Mouse (Mus musculus) forebrain, embryonic 12.5 days (tissue): ENCODE data around the gene Rdh7. TPM values are rescaled to one million over a fixed set of nuclear protein-coding genes. Genes with fewer than 3 reads are reported as not detected.
"Not testable (repeated sequence)": the region's sequence is repeated elsewhere in the genome, so short reads cannot be mapped to it uniquely, and the experiment has no call there.

Source experiments
- ATAC-seq: fragments of 200-750 bp; cut with Nextera tagmentation; 2 replicates; pipeline ENCODE4 v1.8.0; 2017; ENCODE audit warnings: moderate TSS enrichment; ENCODE audit not compliant: low FRiP score
- H3K27ac ChIP-seq: fragments of 300-500 bp; sonication (generic); 2 replicates; pipeline ENCODE4 v1.5.1; 2016; ENCODE audit warnings: mild to moderate bottlenecking
- H3K27me3 ChIP-seq: fragments of 300-500 bp; sonication (generic); 2 replicates; pipeline ENCODE4 v1.6.1; 2016; ENCODE audit warnings: mild to moderate bottlenecking
- H3K36me3 ChIP-seq: fragments of 300-500 bp; sonication (generic); replicated peaks from 2 replicates; pipeline ENCODE4 v1.6.1; 2016; ENCODE audit warnings: mild to moderate bottlenecking
- H3K4me1 ChIP-seq: fragments of 300-500 bp; sonication (generic); 2 replicates; pipeline ENCODE4 v1.6.1; 2016
- H3K4me2 ChIP-seq: fragments of 300-500 bp; sonication (generic); 2 replicates; pipeline ENCODE4 v1.6.1; 2016; ENCODE audit warnings: mild to moderate bottlenecking, moderate library complexity
- H3K4me3 ChIP-seq: fragments of 300-500 bp; sonication (generic); replicated peaks from 2 replicates; pipeline ENCODE4 v1.5.1; 2016; ENCODE audit warnings: mild to moderate bottlenecking
- H3K9ac ChIP-seq: fragments of 300-500 bp; sonication (generic); 2 replicates; pipeline ENCODE4 v1.6.1; 2016; ENCODE audit warnings: mild to moderate bottlenecking
- H3K9me3 ChIP-seq: fragments of 300-500 bp; sonication (generic); 2 replicates; pipeline ENCODE4 v1.6.1; 2016
- WGBS: fragments of 180-500 bp; shearing (Covaris S2); methylation state at CpG from one replicate; pipeline ENCODE4 v1.1.7; 2016; 5-methylcytosine and 5-hydroxymethylcytosine counted together
- polyA plus RNA-seq: library from polyadenylated mRNA; unstranded; fragments of >200 nt; fragmentation: Nextera tagmentation; extraction: Ambion mirVana; gene quantifications from 2 replicates; pipeline ENCODE4 v1.2.1, GENCODE M21; 2016

Gene Rdh7
- polyA plus RNA-seq, 1 experiment from 2014 or later: not detected

DNA sequence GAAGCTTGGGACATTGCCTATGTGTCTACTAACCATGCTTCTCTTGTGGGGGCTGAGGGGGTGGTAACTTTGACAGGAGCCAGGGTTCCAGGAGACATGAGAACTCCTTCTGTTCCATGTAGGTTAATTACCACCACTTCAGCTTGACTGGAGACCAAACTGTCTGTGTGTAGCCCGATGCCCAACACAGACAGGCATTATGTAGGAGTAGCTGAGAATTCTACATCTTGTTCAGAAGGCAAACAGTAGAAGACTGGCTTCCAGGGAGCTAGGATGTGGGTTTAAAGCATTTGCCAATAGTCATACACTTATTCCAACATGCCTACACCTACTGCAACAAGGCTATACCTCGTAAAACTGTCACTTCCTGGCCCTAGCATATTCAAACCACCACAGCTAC, 50.1 kb downstream of the Rdh7 start:
- no peak overlapping the region for H3K4me3 ChIP-seq
- H3K4me1 ChIP-seq: no peaks in the 10 kb centered on the region
- H3K4me2 ChIP-seq: no peak overlapping the region
- ATAC-seq: no peak
- no peaks in the 10 kb centered on the region for H3K36me3 ChIP-seq
- 81% methylated on average over 2 of the region's 2 CpGs for WGBS
- no peak overlapping the region for H3K27ac ChIP-seq
- no peak overlapping the region for H3K9ac ChIP-seq
- no peaks in the 10 kb centered on the region for H3K27me3 ChIP-seq
- 0 out of 2 replicates have a peak, but pooled peaks cover 4% of the 10 kb centered on the region for H3K9me3 ChIP-seq

DNA sequence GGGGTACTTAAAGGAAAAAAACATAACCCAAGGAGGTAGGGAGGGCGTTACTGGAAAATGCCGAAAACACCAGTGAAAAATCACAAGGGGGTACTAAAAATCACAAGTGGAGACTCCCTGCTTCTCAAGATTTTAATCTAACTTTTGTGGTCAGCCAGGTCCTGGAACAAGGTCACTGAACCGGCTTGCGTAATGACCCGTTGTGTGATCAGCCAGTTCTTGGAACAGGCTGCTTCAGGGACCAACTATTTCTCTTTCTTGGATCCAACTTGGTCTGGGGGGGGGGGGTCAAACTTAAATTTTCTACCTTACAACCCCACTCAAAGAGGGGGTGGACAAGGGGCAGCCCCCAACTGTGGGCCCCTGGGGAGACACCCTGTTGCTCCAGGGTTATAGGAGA, 50.8 kb downstream of the Rdh7 start:
- WGBS: 95% methylated on average over 5 of the region's 5 CpGs
- not testable (repeated sequence) for ATAC-seq, H3K4me3 ChIP-seq, H3K27me3 ChIP-seq, H3K9me3 ChIP-seq, H3K9ac ChIP-seq, H3K4me2 ChIP-seq, H3K36me3 ChIP-seq, H3K27ac ChIP-seq, H3K4me1 ChIP-seq

GRCm38 (mm10) chr10:127835292-127835691, 53.3 kb downstream of the Rdh7 start:
- Histone ChIP-seq H3K36me3 (no peaks in the 10 kb centered on the region), H3K4me1 (no peaks in the 10 kb centered on the region), H3K27me3 (no peaks in the 10 kb centered on the region), H3K9ac (no peak overlapping the region), H3K27ac (no peak overlapping the region), H3K4me2 (no peak overlapping the region), H3K4me3 (no peak overlapping the region), H3K9me3 (0 out of 2 replicates have a peak, but pooled peaks cover 4% of the 10 kb centered on the region)
- ATAC-seq: no peak
- 87% methylated on average over 5 of the region's 5 CpGs for WGBS

GRCm38 (mm10) chr10:127834186-127834585, 54.4 kb downstream of the Rdh7 start:
- ATAC-seq: not testable (repeated sequence)
- WGBS: 88% methylated on average over 1 of the region's 1 CpGs

More at GRCm38 (mm10) chr10:127834186-127834585, 54.4 kb downstream of the Rdh7 start:
- not testable (repeated sequence) for H3K9ac ChIP-seq, H3K4me1 ChIP-seq, H3K36me3 ChIP-seq, H3K9me3 ChIP-seq, H3K27me3 ChIP-seq, H3K4me3 ChIP-seq, H3K27ac ChIP-seq, H3K4me2 ChIP-seq

Other genes starting within 250 kb of the Rdh7 start
- gene Stat6, start 245.8 kb downstream of the Rdh7 start, polyA plus RNA-seq: 4.5 and 5.4 TPM in 2 replicates
- gene Nemp1, start 221.9 kb downstream of the Rdh7 start, polyA plus RNA-seq: 10.0 TPM in 2 replicates
- 3.7 and 4.6 TPM in 2 replicates for gene Nab2, start 220.2 kb downstream of the Rdh7 start, polyA plus RNA-seq
- 0.50 and 0.59 TPM in 2 replicates for gene Myo1a, start 183.6 kb downstream of the Rdh7 start, polyA plus RNA-seq
- gene Tac2, start 164.3 kb downstream of the Rdh7 start, polyA plus RNA-seq: not detected in 2 replicates
- gene Zbtb39, start 149.3 kb downstream of the Rdh7 start, polyA plus RNA-seq: 5.2 and 6.2 TPM in 2 replicates
- 0.28 and 0.42 TPM in 2 replicates for gene Gpr182, start 137.1 kb downstream of the Rdh7 start, polyA plus RNA-seq
- not detected in 2 replicates for gene Rdh1, start 129.1 kb downstream of the Rdh7 start, polyA plus RNA-seq
- gene Rdh16f1, start 129.0 kb downstream of the Rdh7 start, polyA plus RNA-seq: not detected in 2 replicates
- 0.06 and 0.13 TPM in 2 replicates for gene Rdh9, start 112.4 kb downstream of the Rdh7 start, polyA plus RNA-seq
- gene Rdh16, start 87.7 kb downstream of the Rdh7 start, polyA plus RNA-seq: not detected in 2 replicates
- gene Rdh19, start 38.9 kb downstream of the Rdh7 start, polyA plus RNA-seq: not detected in 2 replicates
- gene Rdh16f2, start 22.3 kb downstream of the Rdh7 start, polyA plus RNA-seq: not detected in 2 replicates
- not detected in 2 replicates for gene Sdr9c7, start 9.7 kb upstream of the Rdh7 start, polyA plus RNA-seq
- gene Hsd17b6, start 118.8 kb upstream of the Rdh7 start, polyA plus RNA-seq: not detected in 2 replicates
- 100 and 102 TPM in 2 replicates for gene Prim1, start 126.4 kb upstream of the Rdh7 start, polyA plus RNA-seq
- gene Naca, start 146.8 kb upstream of the Rdh7 start, polyA plus RNA-seq: 758 and 799 TPM in 2 replicates
- 611 and 642 TPM in 2 replicates for gene Ptges3, start 170.1 kb upstream of the Rdh7 start, polyA plus RNA-seq
- gene Atp5b, start 194.5 kb upstream of the Rdh7 start, polyA plus RNA-seq: 2,091 and 2,135 TPM in 2 replicates
- 14.0 and 14.6 TPM in 2 replicates for gene Baz2a, start 202.8 kb upstream of the Rdh7 start, polyA plus RNA-seq